Mouse (Mus musculus) heart, postnatal 0 days (tissue): ENCODE results near the gene Rtf1. TPM values are rescaled to one million over a fixed set of nuclear protein-coding genes. Genes with fewer than 3 reads are reported as not detected.

Experiments
- ATAC-seq: fragments of 200-750 bp; cut with Nextera tagmentation; 2 replicates; pipeline ENCODE4 v1.8.0; 2017; ENCODE audit warnings: low read depth, moderate number of reproducible peaks, moderate library complexity; ENCODE audit not compliant: insufficient read depth
- DNase-seq: peaks from one replicate; pipeline ENCODE4 v3.0.0-alpha.2; 2016; ENCODE audit warnings: low spot score
- H3K27ac ChIP-seq: fragments of 300-500 bp; sonication (generic); 2 replicates; pipeline ENCODE4 v1.5.1; 2014; ENCODE audit warnings: low read depth, mild to moderate bottlenecking
- H3K27me3 ChIP-seq: fragments of 300-500 bp; sonication (generic); 2 replicates; pipeline ENCODE4 v1.6.1; 2014; ENCODE audit warnings: low read length, mixed read lengths; ENCODE audit not compliant: control insufficient read depth, insufficient read depth
- H3K36me3 ChIP-seq: fragments of 300-500 bp; sonication (generic); replicated peaks from 2 replicates; pipeline ENCODE4 v1.6.1; 2014; ENCODE audit warnings: low read length, mixed read lengths; ENCODE audit not compliant: control insufficient read depth, insufficient read depth
- H3K4me1 ChIP-seq: fragments of 300-500 bp; sonication (generic); 2 replicates; pipeline ENCODE4 v1.6.1; 2014; ENCODE audit warnings: antibody characterized with exemption; ENCODE audit not compliant: control insufficient read depth, insufficient read depth
- H3K4me2 ChIP-seq: fragments of 300-500 bp; sonication (generic); 2 replicates; pipeline ENCODE4 v1.6.1; 2014; ENCODE audit warnings: low read depth, mild to moderate bottlenecking, low read length, moderate library complexity
- H3K4me3 ChIP-seq: fragments of 300-500 bp; sonication (generic); 2 replicates; pipeline ENCODE4 v1.5.1; 2014; ENCODE audit warnings: low read depth, low read length
- H3K9ac ChIP-seq: fragments of 300-500 bp; sonication (generic); replicated peaks from 2 replicates; pipeline ENCODE4 v1.6.1; 2014; ENCODE audit warnings: low read depth, low read length, mixed read lengths
- H3K9me3 ChIP-seq: fragments of 300-500 bp; sonication (generic); replicated peaks from 2 replicates; pipeline ENCODE4 v1.6.1; 2016; ENCODE audit warnings: low read length; ENCODE audit not compliant: control insufficient read depth
- CTCF ChIP-seq: IDR thresholded peaks from 2 replicates; pipeline ENCODE4 v1.5.1; 2016; ENCODE audit warnings: antibody characterized with exemption, control low read depth, low read depth
- EP300 ChIP-seq: IDR thresholded peaks from 2 replicates; pipeline ENCODE4 v1.6.1; 2016; ENCODE audit warnings: antibody characterized with exemption, low read depth
- WGBS: fragments of 180-500 bp; shearing (Covaris S2); extraction: QIAGEN DNeasy Blood & Tissue Kit; methylation state at CpG from one replicate; pipeline ENCODE4 v1.1.7; 2014; 5-methylcytosine and 5-hydroxymethylcytosine counted together
- polyA plus RNA-seq: library from polyadenylated mRNA; unstranded; fragments of >200 nt; fragmentation: Nextera tagmentation; extraction: Ambion mirVana; gene quantifications from 2 replicates; pipeline ENCODE4 v1.2.1, GENCODE M21; 2015
- total RNA-seq: library from RNA; depleted of rRNA; stranded (reverse); fragments of >200 nt; gene quantifications from 2 replicates; pipeline ENCODE4 v1.2.3, GENCODE M21; 2014; ENCODE audit warnings: low replicate concordance

Gene Rtf1
- total and polyA plus RNA-seq, 2 experiments from 2014 or later: 7.9 to 24.3 TPM

DNA sequence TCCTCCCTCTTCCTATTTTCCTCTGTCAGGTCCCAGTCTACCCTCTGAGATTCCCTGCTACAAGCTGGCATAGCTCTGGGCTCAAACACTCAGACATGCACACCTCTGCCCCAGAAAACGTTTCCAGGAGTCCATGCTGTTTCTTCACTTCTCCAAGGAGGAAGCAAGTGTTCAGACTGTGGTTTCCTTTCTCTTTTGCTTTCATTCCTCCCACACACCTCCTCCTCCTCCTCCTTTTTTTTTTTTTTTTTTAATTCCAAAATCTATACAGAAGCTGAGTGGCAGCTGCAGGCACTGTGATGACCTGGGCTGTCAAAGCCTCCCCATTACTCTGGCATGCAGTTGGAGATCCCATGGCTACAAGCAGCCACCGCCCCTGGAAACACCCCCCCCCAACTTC, 65.7 kb downstream of the Rtf1 start:
- Histone ChIP-seq H3K4me1 (peaks cover 29% of the 10 kb centered on the region; the same call in 1 of the 2 replicates), H3K36me3 (peaks cover 4% of the 10 kb centered on the region; the same call in 1 of the 2 replicates), H3K4me2 (no peak overlapping the region), H3K27ac (no peak overlapping the region), H3K9ac (no peak overlapping the region), H3K27me3 (peaks cover 19% of the 10 kb centered on the region), H3K9me3 (no peaks in the 10 kb centered on the region), H3K4me3 (no peak overlapping the region)
- 50% methylated on average over 2 of the region's 2 CpGs for WGBS
- TF ChIP-seq CTCF (no peak), EP300 (no peak)
- ATAC-seq (no peak), DNase-seq (no peak)

DNA sequence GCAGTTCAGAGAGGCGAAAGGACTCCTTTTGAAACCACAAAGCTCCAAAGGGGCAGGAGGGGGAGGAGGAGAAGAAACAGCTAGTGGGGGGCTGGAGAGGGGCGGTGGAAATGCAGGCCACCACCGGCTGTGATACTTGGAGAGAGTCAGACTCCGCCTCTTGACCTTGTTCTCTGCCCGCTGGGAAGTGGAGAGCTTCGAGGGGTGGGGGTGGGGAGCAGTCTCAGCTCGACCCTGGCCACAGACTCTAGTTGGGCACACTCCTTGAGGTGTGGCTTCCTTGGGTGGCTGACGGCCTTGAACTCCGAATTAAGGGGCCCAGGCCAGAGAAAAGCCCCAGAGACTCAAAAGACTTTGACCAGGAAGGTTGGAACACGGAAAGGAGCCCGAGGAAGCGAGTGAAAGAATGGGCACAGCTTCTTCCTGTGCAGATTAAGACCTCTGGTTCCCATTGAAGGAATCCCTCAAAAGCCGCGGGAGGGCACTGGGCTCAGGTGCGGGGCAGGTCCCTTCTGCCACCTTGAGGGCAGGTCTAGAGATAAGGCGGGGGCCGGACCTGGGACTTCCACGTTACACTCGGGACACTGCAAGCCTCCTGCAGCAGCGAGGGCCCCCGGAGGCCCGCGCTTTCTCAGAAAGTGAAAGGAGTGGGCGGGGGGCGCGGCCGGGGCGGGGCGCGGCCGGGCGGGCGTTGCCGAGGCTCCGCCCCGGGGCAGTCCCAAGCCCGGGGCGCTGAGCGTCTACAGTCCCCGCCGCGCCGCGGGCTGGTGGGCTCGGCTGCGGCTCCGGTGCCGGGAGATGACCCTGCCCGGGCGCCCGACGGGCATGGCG, 66.9 kb downstream of the Rtf1 start, which contains the start of gene Itpka:
Gene Itpka, plus strand, starts transcription at position 757 of the 831 bp plus-strand sequence.
- Histone ChIP-seq H3K9ac (peak within 1 kb of the TSS; percentile 68), H3K27ac (peak within 1 kb of the TSS; percentile 67), H3K27me3 (peaks cover 19% of the 10 kb centered on the region), H3K4me2 (peak within 1 kb of the TSS; percentile 99), H3K36me3 (no peaks in the 10 kb centered on the region), H3K4me1 (peaks cover 29% of the 10 kb centered on the region; the same call in 1 of the 2 replicates), H3K9me3 (no peaks in the 10 kb centered on the region), H3K4me3 (peak within 1 kb of the TSS; percentile 75)
- ATAC-seq (peak; percentile 83), DNase-seq (peak; percentile 68)
- under 1% methylated on average over 42 of the region's 53 CpGs for WGBS
- TF ChIP-seq CTCF: no peak
- no peak for TF ChIP-seq EP300

DNA sequence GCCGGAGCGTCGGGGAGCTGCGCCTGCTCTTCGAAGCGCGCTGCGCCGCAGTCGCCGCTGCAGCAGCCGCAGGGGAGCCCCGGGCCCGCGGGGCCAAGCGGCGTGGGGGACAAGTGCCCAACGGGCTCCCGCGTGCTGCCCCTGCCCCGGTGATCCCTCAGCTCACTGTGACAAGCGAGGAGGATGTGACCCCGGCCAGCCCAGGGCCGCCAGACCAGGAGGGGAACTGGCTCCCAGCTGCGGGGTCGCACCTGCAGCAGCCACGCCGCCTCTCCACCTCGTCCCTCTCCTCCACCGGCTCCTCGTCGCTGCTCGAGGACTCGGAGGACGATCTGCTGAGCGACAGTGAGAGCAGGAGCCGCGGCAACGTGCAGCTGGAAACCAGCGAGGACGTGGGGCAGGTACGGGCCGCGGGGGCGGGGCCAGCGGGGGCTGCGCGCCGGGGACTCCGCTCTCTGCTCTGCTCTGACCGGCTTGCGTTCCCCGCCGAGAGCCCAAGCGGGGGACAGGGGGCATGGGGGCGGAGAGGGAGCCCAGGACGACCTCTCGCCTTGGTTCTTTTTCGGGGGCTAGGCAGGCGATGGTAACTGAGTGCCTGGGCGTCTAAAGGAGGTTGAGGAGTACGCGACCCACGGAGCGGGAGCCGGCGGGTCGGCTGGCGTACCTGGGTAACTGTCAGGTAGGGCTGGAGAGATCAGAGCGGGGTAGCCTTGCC, 67.8 kb downstream of the Rtf1 start:
- Histone ChIP-seq H3K27me3 (peaks cover 19% of the 10 kb centered on the region), H3K9ac (peak overlapping the region; percentile 68), H3K9me3 (no peaks in the 10 kb centered on the region), H3K4me3 (peak overlapping the region; percentile 75), H3K27ac (no peak overlapping the region), H3K4me1 (peaks cover 29% of the 10 kb centered on the region; the same call in 1 of the 2 replicates), H3K36me3 (no peaks in the 10 kb centered on the region), H3K4me2 (peak overlapping the region; percentile 99)
- WGBS: 1% methylated on average over 67 of the region's 70 CpGs
- DNase-seq (no peak), ATAC-seq (peak; percentile 7; the same call in 1 of the 2 replicates)
- no peak for TF ChIP-seq EP300
- no peak for TF ChIP-seq CTCF

- Histone ChIP-seq H3K4me3 (peak overlapping the region; percentile 75), H3K9ac (peak overlapping the region; percentile 68; the same call in 1 of the 2 replicates), H3K27ac (no peak overlapping the region), H3K4me2 (peak overlapping the region; percentile 99), H3K9me3 (no peaks in the 10 kb centered on the region), H3K4me1 (peaks cover 29% of the 10 kb centered on the region; the same call in 1 of the 2 replicates), H3K36me3 (no peaks in the 10 kb centered on the region), H3K27me3 (peaks cover 19% of the 10 kb centered on the region)
- no peak for TF ChIP-seq EP300
- no peak for TF ChIP-seq CTCF
- no peak for ATAC-seq
- 20% methylated on average over 27 of the region's 31 CpGs for WGBS
- DNase-seq: no peak
Measured at GRCm38 (mm10) chr2:119743176-119743807, 68.4 kb downstream of the Rtf1 start.

DNA sequence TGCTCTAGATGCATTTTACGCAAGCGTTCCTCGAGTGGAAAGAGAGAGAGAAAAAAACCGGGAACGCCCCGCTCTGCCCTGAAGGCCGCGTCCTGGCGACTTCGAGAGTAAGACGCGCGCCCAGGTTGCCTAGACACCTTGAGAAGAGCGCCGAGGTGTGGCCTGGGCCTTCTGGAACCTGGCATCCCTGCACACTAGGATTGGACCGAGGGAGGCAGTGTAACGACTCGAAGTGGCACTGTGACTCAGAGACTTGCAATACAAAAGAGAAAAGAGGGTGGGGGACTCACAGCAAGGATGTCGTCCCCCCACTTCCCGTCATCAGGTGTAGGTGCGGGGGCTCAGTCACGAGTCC, 68.9 kb downstream of the Rtf1 start:
- Histone ChIP-seq H3K4me1 (peaks cover 29% of the 10 kb centered on the region; the same call in 1 of the 2 replicates), H3K4me2 (peak overlapping the region; percentile 62), H3K9ac (peak overlapping the region; percentile 19; the same call in 1 of the 2 replicates), H3K9me3 (no peaks in the 10 kb centered on the region), H3K27me3 (peaks cover 19% of the 10 kb centered on the region), H3K4me3 (peak overlapping the region; percentile 75), H3K36me3 (no peaks in the 10 kb centered on the region), H3K27ac (no peak overlapping the region)
- TF ChIP-seq EP300: no peak
- TF ChIP-seq CTCF: no peak
- ATAC-seq: no peak
- DNase-seq: no peak
- WGBS: 23% methylated on average over 22 of the region's 22 CpGs
